Mouse (Mus musculus) heart, postnatal 4 days (tissue): ENCODE measurements around the gene Smim14. TPM values are rescaled to one million over a fixed set of nuclear protein-coding genes. Genes with fewer than 3 reads are reported as not detected.
"Not testable (repeated sequence)": the region's sequence is repeated elsewhere in the genome, so short reads cannot be mapped to it uniquely, and the experiment has no call there.

Experiments used
- DNase-seq: peaks from one replicate; pipeline ENCODE4 v3.0.0; 2021
- total RNA-seq, 2 experiments: library from RNA; stranded (reverse); gene quantifications; 2 replicates each; pipeline ENCODE4 v1.2.3; 2021

Smim14 gene
- total RNA-seq, result 10 to 100 TPM; 89.6 to 89.9 TPM

GRCm38 (mm10) chr5:65536751-65537419 is at the start of gene Smim14, which contains the start of gene Ube2k:
Gene Smim14, minus strand, starts transcription at chr5:65537184.
Gene Ube2k, plus strand, starts transcription at chr5:65537233.
- DNase-seq, result peak; percentile 96

- no peak for DNase-seq
Measured at GRCm38 (mm10) chr5:65586291-65586690, 49.3 kb upstream of the Smim14 start.

GRCm38 (mm10) chr5:65578545-65578944 is 41.6 kb upstream of the Smim14 start:
- no peak for DNase-seq

- no peak for DNase-seq
Measured at GRCm38 (mm10) chr5:65575896-65576295, 38.9 kb upstream of the Smim14 start.

GRCm38 (mm10) chr5:65574876-65575275 is 37.9 kb upstream of the Smim14 start:
- no peak for DNase-seq

GRCm38 (mm10) chr5:65565486-65565885 is 28.5 kb upstream of the Smim14 start:
- DNase-seq, result no peak

DNA sequence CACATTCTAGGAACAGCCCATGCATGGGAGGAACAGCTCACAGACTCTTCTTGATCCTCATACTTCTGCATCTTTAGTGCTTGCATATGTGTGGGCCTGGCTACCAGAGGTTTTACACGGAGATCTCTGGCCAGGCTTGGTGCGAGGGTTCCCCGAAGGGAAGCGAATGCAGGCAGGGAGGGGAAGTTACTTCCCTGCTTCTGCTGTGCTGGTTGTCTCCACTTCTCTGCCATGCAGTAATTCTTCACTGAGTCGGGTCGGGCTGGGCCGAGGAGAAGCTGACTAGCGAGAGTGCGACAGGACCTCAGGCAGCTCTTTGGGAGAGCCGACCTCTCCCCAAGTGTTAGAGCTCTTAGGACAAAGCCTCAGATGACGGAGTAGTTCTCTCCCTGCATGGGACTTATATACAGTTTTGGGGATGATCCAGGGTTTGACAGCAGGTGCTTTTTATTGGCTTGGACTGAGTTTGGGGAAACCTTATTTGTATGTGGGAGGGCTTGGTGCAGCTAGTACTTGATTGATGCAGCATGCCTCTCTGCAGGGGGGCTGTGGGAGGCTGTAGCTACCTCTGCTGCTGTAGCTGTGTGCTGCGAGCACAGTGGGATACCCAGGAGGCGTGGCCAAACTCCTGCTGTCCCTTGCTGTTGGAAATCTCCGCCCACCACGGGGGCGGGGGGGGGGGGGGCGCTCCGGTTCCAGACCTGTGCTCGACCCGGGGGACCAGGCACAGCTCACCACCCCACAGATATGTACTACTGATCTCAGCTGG is 24.3 kb upstream of the Smim14 start:
- no peak for DNase-seq

GRCm38 (mm10) chr5:65557109-65557508 is 20.1 kb upstream of the Smim14 start:
- DNase-seq, result no peak

DNA sequence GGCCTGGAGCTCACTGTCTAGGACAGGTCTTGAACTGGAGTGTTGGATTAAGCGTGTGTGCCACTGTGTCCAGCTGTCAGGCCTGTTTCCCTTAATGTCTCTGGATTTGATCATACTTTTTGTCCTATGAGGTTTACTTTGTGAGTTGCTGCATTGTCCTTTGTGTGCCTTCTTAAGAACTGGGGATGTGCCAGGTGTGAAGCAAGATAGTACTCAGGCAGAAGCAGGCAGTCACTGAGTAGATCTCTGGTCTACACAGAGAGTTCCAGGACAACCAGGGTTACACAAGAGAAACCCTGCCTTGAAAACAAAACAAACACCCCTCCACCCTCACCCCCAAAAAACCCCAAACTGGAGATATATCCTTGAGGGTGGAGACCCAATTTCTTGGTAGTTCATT is 12.7 kb upstream of the Smim14 start:
- no peak for DNase-seq

DNA sequence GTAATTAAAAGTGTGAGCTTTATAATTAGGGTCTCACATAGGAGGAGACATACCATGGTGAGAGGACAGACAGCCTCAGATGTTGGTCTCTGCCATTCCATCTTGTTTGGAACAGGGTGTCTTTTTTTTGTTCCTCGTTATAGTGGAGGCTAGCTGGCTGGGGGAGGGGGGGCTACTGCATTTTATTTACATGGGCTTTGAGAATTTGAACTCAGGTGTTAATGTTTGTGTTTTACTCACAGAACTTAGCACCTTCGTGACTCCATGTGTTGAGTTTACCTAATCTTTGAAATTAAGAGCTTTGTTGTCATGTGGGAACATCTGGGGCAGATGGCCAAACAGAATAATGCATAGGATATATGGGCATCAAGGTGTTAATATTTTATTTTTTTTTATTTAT is 7.6 kb upstream of the Smim14 start:
- no peak for DNase-seq

GRCm38 (mm10) chr5:65543491-65543890 is 6.5 kb upstream of the Smim14 start:
- DNase-seq, result no peak

DNA sequence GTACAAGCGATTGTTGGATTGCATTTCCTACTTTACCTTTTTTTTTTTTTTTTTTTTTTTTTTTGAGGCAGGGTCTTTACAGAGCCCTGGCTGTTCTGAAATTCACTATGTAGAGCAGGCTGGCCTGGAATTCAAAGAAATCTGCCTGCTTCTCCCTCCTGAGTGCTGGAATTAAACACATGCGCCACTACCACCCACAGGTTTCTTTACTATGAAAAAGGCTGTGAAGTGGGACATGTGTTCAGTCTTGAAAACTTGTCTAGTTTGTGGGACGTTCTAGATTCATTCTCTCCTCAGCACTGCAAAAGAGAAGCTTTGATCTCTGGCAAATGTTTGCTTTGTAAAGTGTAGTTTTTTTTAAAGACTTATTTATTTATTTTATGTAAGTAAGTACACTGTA is 4.9 kb upstream of the Smim14 start:
- DNase-seq, result no peak

GRCm38 (mm10) chr5:65539786-65540185 is 2.8 kb upstream of the Smim14 start:
- DNase-seq, result no peak

DNA sequence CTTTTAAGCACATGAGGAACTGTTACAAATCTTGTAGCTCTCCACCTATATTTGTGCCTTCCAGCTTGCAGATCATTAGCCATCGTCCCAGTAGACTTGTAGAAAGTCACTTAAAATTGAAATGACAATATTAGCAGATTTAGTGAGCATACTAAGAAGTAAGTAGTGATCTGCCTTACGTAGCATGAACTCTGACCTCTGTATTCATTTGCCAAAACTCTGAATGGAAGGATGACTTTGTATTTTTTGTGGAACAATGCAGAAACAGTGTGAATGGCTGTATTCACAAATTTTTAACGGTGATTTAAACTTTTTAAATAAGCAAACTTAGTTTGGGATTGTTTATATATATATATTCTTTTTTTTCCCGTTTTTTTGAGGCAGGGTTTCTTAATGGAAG is 1.8 kb upstream of the Smim14 start:
- DNase-seq, result no peak

DNA sequence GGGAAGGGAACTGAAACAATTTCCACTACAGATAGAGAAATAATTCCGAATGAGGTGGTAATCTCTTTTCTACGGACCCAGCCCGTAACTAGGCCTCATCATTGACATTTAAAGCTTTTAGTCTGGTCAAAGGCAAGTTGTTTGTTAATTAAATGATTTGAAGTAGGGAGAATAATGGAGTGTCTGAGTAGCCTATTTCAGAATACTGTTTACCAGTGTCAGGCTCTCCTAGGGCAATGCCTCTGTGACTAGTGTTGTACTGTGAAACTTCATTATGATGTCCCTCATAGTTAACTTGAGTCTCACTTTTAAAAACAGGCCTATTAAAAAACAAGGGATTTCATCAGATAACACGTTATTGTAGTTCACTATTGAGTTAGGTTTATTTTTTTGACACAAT is 1.1 kb upstream of the Smim14 start:
- no peak for DNase-seq

GRCm38 (mm10) chr5:65537420-65538071 is 562 bp upstream of the Smim14 start:
- DNase-seq, result peak; percentile 65

GRCm38 (mm10) chr5:65536068-65536465 is 917 bp downstream of the Smim14 start:
- not testable (repeated sequence) for DNase-seq

- DNase-seq, result no peak
Measured at GRCm38 (mm10) chr5:65535457-65536067, 1.4 kb downstream of the Smim14 start.

DNA sequence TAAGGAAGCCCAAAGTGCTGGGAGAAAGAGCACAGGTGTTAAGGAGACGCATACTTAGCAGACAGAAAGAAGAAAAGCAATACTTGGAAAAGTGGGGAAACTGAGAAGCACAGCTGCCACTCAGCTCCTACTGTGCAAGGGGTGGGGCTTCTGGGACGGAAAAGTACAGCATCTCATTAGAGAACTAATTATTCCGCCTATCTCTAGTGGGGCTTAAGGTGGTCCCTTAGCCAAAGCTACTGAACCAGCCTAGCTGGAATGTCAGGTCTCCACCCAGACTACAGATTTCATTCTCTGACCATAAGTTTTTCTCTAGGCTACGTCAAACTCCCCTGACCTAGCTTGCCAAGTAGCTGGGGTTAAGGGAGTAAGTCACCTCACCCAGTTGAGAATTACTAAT is 2.5 kb downstream of the Smim14 start:
- no peak for DNase-seq

DNA sequence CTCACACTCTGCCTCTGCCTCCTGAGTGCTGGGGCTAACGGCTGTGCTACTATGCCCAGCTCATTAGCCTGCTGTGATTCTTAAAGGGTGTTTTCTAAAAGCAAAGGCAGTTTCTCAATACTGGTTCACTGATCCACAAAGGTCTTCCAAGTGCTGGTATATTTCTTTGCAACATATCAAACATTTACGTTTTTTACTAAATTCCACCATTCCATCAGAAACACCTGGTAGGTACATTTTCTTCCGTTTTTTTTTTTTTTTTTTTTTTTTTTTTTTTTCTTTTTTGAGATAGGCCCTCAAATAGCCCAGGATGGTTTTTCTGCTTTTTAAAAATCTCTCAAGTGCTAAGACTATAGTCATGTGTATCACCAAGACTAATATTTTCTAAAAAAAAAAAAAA is 5.7 kb downstream of the Smim14 start:
- no peak for DNase-seq

GRCm38 (mm10) chr5:65525674-65526443 is 11.1 kb downstream of the Smim14 start:
- DNase-seq, result peak; percentile 25

DNA sequence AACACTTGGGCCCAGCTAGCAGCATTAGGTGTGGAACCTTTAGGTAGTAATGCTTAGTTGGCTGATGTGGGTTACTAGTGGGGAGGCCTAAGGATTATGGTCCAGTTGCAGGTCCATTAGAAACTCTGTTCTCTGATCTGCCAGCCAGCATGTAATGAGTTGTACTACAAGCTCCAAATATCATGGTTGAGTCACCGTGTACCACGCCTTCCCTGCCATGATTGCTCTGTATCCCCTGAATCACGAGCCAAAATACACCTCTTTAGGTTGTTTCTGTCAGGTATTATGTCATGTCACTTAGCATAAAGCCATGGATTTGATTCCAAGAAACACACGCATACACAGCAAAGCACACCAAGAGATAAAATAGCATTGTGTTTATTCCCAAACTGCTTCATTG is 12.2 kb downstream of the Smim14 start:
- no peak for DNase-seq
